Mouse (Mus musculus) adrenal gland, adult 18-20 months (tissue): ENCODE measurements around the gene Irf8. TPM values are rescaled to one million over a fixed set of nuclear protein-coding genes. Genes with fewer than 3 reads are reported as not detected.
"Not testable (repeated sequence)": the region's sequence is repeated elsewhere in the genome, so short reads cannot be mapped to it uniquely, and the experiment has no call there.

ENCODE experiments used
- DNase-seq, 2 experiments: peaks; one replicate each; pipeline ENCODE4 v3.0.0; 2021 to 2022; ENCODE audit warnings: low spot score in 2 of 2
- total RNA-seq, 2 experiments: library from RNA; stranded (reverse); gene quantifications; 1 replicate in 1 of 2; 2 replicates in 1 of 2; pipeline ENCODE4 v1.2.3; 2021

Gene Irf8
- total RNA-seq, 2 experiments from 2014 or later = 16.1 to 46.0 TPM

DNA sequence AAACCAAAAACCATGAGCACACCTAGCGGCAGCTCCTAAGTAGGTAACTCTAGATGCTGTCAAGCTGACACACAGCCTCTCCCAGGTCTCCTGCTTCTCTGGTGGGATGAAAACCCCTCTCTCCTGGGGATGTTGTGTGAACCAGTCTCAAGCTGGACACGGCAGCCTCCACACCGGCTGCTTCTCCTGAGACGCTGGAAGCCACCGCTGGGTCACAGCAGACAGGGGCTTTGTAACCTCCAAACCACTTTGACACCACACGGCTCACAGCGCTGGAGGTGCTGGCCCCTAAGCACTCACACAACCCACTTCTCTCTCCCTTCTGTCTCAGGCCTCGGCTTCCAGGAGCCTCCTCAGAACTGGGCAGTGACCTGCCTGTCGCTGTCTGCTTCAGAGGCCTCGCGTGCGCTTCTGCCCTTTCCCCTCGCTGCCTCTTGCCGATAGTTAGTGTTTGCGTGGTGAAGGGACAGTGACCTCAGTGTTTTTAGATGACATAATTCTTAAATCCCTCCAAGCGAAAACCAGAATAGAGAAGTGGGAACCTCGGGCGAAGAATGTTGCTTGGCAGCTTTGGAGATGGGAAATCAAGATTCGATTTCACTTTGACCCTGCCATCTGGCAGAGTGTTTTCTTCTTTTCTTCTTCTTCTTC, 16.4 kb upstream of the Irf8 start:
- DNase-seq = no peak

DNA sequence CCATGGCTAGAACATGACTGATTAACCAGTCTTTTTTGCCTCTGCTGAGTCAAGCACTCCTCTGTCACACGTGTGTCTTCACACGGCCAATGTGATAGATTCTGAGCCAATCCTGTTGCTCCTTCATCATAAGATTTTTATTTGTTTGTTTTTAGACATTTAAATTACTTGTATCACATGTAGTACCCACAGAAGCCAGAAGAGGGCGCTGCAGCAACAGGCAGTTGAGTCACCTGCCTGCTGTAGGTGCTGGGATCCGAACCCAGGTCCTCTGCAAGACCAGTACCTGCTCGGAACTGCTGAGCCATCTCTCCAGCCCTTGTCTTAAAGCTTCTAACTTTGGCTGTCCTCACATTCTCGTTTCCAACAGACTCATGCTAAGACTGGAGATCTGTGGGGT, 13.1 kb upstream of the Irf8 start:
- DNase-seq = no peak

DNA sequence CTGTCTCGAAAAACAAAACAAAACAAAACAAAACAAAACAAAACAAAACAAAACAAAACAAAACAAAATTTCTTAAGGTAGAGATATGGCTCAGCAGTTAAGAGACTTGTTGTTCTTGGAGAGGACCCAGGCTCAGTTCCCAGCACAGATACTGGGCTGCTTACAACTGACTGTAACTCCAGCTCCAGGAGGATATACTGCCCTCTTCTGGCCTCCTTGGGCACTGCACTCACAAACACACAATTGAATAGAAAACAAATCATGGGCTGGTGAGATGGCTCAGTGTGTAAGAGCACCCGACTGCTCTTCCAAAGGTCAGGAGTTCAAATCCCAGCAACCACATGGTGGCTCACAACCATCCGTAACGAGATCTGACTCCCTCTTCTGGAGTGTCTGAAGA, 12.1 kb upstream of the Irf8 start:
- DNase-seq = not testable (repeated sequence)

DNA sequence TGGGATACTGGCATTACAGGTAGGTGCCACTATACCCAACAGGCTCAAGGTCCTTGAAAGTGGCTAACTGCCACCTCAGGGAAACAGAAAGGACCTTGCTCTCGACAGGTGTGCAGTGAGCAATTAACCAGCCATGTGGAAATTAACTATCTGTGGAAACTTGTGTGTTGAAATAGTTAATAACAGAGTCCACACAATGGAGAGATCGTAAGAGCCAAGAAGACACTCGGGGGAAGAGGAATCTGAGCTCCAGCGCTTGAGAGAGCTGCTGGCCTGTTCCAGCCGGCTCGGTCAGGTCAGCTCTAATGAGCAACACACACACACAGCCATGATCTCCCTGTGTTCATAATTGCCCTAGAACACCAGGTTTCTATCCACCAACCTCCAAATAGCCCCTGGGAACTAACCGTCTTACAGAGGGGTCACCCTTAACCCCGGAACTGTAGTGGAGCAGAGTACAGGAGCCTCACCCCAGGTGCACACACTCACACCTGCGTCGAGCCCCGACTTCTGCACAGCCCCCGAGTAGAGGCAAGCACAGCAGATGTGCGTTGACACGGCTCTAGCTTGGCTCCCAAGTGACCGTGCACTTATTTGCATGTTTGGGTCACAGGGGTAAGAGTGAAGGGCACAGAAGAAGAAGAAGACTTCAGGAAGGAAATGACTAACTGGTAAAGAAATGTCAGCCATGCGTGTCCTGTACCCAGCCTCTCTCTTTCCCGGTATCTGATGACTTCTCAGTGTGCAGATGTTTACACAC, 11.2 kb upstream of the Irf8 start:
- no peak for DNase-seq

DNA sequence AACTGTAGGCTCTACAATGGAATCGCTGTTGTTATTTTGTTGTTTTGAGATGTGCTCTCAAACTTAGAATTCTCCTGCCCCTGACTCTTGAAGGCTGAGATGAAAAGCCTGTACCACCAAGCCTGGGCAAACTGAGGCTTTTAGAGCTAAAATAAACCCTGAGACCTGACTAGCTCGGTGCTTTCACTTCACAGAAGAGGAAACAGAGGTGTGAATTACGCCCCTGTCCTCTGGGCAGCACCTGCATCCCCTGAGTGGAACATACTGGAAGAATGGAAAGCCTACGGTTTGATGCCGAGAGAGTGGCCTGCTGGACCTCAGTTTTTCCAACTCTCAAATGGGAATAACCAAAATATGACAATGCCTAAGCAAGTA, 10.6 kb upstream of the Irf8 start:
- DNase-seq = no peak

DNA sequence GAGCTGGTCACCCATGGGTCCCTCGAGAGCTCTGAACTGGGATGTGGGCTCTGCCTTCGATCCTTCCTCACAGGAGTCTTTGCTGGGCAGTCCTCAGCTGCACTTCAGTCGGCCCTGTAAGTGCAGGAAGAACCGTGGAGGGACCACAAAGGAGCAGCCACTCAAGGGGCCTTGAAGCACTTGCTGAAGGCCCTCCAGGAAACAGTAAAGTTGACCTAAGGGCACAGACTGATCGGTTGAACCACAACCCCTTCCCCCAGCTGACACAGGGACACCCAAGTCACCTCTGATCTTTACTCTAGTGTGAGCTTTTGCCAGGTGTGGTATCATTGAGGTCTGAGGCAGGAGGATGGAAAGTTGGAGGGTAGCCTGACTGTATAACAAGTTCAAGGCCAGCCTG, 10.1 kb upstream of the Irf8 start:
- no peak for DNase-seq

DNA sequence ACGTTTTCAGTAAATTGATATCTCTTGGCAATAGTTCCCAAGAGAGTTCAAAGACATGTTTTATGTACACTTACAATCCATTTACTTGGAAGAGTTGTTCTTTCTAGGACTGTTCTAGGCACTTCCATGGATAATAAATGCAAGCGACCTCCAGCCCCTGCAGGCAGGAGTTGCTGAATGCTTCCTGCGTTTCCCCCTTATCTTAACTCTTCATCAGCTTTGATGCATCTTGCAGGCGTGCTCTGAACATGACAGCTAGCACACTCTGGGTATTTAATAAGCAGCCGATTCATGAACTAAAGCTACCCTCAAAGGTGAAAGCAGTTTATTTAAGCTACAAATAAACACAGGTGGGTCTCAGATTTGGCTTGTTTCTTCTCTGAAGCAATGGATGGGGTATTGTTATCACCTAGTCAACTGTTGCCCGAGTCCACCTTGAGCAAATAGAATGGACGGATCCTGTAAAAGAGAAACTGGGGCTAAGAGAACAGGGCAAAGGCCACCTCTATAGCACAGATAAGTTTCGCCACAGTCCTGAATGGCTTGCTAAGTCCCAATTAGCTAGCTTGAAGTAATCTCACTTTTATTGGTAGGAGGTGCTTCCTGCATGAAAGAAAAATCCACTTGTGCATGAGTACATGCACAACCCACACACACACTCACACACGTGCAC, 7.5 kb upstream of the Irf8 start:
- DNase-seq = no peak

DNA sequence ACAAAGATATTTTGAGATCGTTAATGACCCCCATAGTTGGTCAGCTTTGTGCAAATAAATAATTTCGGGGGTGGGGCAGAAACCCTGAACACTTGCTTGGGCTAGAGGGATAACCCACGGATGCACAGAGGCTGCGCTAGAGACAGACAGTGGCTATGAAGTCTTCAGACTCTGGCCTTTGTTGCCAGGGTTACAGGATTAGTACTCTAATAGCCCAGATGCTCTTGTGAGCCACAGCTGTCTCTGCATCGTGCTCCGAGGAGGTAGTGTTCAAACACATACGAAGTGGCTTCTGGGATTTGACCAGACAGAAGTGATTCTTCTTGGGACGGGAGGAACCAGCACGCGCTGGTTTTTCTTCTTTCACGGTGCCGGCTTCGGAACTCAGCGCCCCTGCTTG, 4.6 kb upstream of the Irf8 start:
- DNase-seq = no peak

DNA sequence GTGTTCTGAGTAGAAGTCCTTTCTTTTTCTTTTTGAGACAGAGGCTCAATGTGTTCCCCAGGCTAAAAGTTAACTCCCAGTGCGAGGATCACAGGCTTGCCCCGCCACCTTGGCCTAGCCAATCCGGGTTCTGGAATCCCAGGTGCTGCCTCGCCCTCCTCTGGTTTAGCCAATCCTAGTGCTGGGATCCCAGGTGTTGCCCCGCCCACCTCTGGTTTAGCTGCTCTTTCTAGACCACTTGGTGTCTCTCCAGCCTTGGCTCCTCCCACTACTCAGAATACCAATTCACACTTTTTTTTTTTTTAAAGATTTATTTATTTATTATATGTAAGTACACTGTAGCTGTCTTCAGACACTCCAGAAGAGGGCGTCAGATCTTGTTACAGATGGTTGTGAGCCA, 4.1 kb upstream of the Irf8 start:
- DNase-seq = no peak

DNA sequence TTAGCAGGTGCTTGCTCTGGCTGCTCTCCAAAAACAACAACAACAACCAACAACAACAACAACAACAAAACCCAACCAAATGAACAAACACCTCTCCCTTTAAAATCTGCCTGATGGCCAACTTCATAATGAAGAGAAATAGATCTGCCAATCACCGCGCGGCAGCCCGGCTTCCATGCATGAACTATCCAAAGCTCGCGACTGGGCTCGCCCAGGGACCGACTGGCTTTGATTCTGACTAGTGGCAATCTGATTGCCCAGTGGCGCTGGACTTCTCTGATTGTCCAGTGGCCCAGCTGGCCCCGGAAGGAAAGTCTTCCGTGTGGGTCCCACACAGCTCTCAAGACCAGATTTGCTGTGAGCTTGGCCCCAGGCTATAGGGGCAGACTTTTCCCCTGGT, 328 bp downstream of the Irf8 start:
- peak in 1 of 2 experiments; percentile 49 for DNase-seq

DNA sequence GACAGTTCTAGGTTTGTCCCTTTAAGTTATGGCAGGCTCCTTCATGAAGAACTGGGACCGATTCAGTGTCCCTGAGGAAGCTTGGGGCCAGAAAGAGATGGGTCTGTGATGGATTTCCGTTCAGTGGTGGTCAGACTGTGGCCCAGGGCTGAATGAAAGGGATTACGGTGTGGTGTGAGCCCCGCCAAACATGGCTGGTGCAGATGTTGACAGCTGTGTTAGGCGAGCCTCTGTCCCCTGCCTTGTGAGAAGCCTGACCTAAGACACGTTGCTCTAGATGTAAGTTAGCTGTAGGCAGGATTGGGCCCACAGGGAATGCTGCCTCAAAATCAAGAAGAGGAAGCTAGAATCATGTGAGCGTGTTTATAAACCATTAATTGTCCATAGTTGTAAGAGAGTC, 1.0 kb downstream of the Irf8 start:
- no peak for DNase-seq

DNA sequence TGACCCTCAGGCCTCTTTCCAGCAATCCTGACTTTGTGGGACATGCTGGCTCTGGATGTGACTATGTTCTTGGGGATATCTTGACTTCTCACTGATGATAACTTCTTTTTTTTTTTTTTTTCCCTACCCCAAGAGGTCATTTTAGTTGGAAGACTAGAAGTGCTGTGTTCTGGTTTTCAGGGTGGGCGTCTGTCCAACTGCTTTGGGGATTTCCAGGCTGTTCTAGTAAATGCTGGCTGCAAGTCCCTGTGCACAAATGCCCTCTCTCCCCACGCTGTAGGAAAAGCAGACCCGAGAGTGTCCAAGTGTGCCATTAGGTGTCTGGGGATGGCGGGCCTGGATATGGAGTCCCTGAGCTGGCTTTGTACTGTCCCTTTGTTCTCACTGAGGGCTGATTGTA, 2.6 kb downstream of the Irf8 start:
- no peak for DNase-seq

DNA sequence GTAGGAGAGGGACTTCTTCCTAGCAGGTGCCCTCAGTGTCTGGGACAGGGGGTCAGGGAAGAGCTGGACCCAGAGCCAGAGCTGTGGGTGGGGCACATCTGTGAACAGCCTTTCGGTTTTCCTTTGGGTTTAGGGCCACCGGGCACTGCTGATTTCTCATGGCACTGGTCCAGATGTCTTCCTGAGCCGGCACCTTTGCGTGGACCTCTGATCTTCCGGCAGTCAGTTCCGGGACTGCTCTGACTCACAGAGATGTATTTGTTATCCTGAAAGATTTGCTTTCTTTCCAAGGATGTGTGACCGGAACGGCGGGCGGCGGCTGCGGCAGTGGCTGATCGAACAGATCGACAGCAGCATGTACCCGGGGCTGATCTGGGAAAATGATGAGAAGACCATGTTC, 3.4 kb downstream of the Irf8 start:
- peak in 1 of 2 experiments; percentile 30 for DNase-seq

DNA sequence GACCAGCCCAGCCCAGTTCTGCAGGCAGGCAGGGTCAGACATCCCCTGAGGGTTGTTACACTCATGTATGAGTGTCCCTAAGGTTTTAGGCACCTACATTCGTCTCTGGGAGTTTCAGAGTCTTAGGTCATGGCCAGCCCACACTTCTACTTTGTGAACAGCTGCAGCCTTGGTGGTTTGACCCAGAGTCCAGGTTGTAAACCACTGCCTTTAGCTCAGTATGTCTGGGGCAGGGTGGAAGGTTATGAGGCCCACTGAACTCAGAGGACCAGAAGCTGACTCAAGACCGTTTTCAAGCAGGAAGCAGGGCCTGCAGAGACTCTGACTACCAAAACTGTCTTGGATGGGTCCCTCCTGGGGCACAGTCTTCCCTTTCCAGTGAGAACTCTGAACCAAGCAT, 4.4 kb downstream of the Irf8 start:
- DNase-seq = no peak

DNA sequence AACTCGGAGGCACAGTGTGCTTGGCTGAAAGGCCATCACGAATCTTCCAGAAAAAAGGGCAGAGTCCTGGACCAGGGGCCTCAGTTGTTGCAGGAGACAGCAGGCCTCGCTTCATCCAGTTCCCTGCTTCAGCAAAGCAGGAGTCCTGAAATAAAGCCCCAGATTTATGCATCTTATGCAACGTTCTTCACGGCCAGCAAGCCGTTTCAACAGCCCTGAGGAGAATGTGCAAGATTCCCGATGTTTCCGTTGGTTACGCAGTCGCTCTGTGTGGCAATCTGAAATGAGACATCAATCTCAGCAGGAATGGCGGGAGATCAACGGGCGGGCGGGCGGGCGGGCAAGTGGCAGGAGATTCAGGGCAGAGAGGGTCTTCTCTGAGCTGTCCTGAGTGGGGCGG, 4.8 kb downstream of the Irf8 start:
- no peak for DNase-seq

DNA sequence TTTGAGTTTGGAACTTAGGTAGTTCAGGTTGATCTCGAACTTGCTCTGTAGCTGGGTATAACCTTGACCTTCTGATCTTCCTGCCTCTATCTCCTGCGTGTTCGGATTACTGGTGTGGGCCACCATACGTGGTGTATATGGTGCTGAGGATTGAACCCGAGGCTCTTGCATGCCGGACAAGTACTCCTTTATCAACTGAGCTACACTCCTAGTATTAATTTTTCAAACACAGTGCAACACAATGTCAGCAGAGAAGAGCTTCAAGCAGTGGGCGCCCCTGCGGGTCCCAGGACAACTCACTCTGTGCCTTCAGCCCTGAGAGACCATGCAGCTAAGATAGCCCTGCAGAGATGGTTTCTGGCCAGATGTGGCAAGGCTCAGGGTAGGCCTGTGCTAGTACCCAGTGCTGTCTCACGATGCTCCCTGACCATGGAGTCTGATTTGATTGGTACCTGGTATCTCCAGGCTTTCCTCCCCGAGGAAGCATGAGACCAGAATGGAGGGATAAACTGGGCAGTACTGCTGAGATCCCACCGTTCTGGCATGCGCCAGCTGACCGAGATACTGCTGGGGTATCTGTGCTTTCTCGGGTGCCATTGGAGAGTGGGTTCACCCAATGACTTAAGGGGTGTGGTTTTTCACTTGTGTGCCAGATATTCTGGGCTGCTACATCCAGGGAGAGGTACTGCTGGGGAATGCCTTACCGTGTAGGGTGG, 5.8 kb downstream of the Irf8 start:
- DNase-seq = no peak

DNA sequence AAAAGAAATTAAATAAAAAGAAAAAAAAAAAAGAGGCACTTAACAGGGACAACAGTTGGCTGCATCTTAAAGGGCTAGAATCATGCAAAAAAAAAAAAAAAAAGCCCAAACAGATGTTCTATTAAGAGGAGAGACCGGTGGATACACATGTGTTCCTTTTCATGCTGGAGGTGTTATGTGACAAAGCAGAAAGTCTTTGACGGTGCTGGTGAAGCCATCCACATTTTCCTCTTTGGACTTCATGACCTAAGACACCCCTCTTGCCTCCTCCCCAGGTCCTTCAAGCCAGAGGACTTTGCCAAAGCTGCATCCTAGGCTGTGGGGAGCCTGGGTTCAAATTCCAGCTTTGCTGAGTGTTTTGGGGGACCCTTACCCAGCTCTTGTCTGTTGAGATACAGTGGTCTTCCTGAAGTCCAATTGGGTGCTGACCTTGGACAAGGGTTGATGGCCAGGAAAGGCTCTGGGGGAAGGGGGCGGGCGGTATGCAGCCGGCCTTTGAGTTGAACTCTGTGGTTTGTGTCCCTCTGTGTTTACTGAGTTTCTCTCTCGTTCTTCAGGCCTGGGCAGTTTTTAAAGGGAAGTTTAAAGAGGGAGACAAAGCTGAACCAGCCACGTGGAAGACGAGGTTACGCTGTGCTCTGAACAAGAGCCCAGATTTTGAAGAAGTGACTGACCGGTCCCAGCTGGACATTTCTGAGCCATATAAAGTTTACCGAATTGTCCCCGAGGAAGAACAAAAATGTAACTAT, 7.2 kb downstream of the Irf8 start:
- no peak for DNase-seq

DNA sequence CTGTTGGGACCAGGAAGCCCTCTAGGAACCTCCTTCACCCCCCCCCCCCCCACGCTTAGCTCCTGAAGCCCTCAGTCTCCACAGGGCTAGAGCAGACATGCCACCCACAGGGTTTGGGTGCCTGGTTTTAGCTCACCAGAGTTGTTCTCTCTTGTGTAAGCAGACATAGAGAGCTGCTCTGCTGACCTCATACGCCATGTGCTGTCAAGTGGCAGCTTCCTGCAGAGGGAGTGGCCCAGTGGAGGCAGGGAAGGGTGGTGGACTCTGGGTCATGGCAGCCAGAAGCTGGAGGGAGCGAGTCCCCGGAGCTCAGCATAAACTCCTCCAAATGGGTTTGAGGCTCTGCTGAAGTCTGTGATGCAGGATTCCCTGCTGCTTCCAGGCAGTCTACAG, 7.7 kb downstream of the Irf8 start:
- DNase-seq = no peak

DNA sequence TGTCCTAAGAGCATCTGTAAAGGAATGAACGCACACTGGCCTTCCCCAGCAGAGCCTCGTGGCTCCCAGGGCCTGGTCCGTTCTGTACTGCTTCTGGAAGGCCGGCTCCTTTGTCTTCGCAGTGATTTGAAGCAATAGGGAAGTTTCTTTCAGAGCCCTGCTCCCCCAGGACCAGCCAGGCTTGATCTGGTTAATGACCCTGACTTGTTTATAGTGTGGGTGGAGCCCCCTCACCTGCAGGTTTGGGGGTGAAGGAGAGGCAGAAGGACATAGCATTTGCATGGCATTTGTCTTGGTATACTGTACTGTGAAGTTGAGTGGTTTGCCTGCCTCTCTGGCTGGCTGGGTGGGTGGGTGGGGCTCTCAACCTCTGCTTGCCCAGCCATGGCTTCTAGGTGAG, 8.3 kb downstream of the Irf8 start:
- no peak for DNase-seq

DNA sequence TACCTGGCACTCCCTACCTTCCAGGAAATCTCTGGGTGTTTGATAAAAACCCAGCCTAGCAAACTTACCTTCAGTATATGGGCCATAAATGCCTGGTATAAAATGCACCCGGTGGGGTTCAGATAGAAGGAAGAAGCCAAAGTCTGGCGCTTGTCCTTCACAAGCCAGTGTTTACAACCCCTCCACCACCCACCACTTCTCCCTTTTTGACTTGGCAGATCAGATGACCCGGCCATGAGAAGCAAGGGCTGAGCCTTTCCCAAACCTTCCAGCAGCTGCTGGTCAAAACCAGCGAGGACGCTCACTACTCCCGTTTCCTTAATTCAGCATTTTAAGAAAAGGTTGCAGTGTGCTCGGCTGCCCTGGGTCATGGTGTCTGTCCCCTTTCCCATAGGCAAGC, 9.1 kb downstream of the Irf8 start:
- no peak for DNase-seq

DNA sequence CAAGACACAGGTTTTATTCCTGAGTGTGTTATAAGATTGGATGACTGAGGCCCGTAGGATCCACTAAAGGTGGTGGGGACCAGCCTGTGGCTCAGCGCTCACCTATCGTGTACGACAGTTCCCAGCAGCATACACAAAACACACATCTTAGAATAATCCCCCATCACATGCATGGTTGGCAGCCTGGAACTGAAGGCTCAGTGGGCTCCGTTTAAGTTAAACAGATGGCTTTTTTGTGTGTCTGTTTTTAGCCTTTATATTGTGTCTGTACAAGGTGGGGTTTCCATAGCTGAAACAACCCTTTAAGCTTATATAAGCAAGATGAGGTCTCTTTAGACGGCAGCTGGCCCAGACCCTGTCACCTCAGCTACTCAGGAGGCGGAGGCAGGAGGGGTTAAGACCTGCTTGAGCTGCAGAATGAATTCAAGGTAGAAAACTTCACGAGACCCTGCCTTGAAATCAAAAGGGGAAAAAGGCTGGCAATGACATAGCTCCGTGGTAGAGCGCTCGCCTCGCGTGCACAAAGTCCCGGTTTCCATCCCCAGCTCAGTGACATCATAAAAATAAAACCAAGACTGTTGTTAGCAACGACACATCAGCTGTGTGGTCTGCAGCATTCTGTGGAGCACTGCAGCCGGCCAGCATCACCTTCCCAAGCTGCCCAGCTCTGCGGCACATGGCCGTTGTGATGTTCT, 10.0 kb downstream of the Irf8 start:
- DNase-seq = no peak
